Comparison of ENCODE assay signal across 10 mouse cellular contexts in the genomic region with DNA sequence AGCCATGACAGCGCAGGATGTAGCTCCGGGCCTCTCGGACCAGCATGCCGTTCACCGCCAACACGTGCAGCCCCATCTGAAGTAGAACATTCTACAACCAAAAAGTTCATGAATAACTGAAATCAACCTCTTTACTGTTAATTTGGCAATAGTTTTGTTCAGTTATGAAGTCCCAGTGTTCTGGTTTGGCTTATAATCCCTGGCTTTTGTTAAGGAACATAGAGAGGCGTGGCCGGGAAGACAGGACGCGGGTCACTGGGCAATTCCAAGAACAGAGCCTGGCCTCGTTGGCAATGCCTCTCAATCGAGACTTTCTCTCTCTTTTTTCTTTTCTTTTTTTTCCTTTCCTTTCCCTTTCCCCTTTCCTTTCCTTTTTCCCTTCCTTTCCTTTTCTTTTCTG.
"Had no signal": no experiment of that assay in that cellular context is flagged by ENCODE, and none has a peak within 500 bp of the region (broad histone marks: within the 10 kb centered on the region; RNA-seq: fewer than 3 reads in every experiment).

No protein-coding gene starts in this region.

- DNase-seq: gastrocnemius, adult 2 months; gastrocnemius, postnatal 10 days; gastrocnemius, postnatal 25 days; heart, adult 18-20 months; heart, postnatal 10 days; kidney, adult 11 months; layer of hippocampus, adult 9-11 months; layer of hippocampus, postnatal 36 days; left cerebral cortex, postnatal 4 days; lung, adult 18-20 months had no signal
